Mouse (Mus musculus) adipocyte (in vitro differentiated cells): ENCODE results near the gene Atcay.
"Not testable (repeated sequence)": the region's sequence is repeated elsewhere in the genome, so short reads cannot be mapped to it uniquely, and the experiment has no call there.

Experiments used
- DNase-seq: peaks from one replicate; pipeline ENCODE4 v3.0.0-alpha.2; 2016; ENCODE audit warnings: low spot score

Gene Atcay

GRCm38 (mm10) chr10:81242021-81242420 lies 11.4 kb upstream of the Atcay start:
- no peak for DNase-seq

DNA sequence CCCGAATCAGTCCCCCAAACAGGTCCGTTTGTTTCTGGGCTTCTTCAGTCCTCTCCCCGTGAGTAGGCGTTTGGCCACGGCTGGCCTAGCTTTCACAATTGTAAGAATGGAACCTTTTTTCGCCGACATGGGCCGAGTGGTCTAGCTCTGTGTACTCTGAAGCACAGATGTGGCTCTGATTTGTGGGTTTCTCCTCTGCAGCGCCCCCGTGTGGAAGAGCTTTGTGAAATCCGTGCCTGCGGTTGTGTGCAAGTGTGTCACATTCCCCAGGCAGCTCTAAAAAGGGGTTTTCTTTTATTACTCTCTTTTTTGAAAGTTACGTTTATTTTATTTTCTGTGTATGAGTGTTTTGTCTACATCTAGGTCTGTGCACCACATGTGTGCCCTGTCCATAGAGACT lies 10.2 kb upstream of the Atcay start:
- peak; percentile 40 for DNase-seq

- DNase-seq: no peak
These were observed 8.0 kb upstream of the Atcay start for GRCm38 (mm10) chr10:81238618-81239017.

DNA sequence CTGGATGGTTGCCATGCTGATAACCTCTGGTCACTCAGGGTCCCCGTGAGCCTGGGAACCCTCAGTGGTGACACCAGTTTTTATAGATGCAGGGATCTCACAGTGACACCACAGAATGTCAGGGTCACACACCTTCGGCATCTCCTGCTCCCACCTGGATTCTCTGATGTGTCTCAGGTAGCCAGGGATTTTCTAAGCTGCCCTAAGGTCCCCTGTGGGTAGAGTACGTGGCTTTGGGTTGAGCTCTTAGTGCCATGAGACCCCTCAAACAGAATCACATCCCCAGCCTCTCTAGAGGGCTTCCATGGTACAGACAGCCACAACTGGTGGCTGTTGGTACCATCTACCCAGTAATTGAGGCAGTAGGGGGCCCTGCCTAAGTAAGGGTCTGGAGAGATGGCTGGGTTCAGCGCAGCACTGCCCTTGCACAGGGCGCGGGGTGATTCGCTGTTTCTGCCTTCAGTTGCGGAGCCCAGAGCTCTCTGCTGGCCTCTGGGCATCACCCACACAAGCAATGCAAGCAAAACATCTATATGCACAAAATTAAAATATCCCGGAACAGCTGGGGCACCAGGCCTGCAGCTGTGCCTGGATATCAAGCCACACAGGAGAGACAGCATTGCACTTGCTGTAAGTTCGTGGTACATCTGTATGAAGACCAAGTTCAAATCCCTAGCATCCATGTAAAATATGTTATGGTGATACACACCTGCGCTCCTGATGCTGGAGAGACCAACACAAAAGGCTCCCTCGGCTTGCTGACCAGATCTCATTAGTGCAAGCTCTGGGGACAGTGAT lies 6.0 kb upstream of the Atcay start:
- DNase-seq: no peak

DNA sequence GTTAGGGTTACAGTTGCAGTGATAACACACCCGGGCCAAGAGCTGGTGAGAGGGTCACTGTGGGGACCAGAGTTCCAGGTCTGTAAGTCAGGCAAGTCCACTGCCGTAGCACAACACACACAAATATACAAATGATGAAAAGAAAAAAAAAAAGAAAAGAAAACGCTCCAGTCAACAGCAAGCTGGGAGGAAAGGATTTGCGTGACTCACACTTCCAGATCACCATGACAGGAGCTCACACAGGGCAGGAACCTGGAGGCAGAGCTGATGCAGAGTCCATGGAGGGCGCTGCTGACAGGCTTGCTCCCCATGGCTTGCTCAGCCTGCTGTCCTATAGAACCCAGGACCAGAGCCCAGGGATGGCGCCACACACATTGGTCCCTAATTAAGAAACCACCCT lies 3.6 kb upstream of the Atcay start:
- DNase-seq: no peak

DNA sequence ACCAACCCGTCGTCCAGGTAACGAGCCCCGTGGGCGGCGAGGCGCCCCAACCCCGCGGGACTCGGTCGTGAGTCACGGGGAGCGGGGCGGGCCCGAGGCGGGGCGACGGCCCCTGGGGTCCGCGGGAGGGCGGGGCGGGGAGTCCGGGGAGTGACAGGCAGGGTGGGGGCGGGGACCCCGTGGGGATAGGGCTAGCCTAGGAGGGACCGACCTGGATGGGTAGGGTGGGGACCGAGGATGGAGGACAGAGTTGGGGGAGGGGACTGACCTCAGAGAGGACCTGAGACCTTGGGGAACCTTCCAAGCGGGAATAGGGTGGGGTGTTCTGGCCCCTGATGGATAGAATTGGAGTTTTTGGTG lies 2.6 kb upstream of the Atcay start:
- DNase-seq: no peak

GRCm38 (mm10) chr10:81232580-81233225 lies 2.1 kb upstream of the Atcay start, which contains the start of gene Zfr2:
TSS of gene Zfr2 (plus strand) at chr10:81233155.
- DNase-seq: peak; percentile 60

DNA sequence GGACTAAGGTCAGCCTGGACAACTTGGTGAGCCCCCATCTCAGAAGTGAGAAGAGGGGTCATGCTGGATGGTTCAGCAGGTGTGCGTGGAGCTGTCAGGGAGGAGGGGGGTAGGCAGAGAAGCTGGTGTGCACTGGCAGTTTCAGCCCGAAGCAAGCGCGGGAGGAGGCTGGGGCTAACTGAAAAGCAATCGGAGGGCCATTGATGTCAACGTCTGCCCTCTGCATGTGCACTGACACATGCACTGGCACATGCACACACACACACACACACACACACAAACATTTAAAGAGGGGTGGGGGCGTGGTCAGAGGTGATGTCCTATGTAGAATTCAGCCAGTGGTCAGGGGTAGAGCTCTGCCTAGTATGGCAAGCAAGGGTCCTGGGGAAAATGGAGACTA lies 803 bp upstream of the Atcay start:
- DNase-seq: no peak

GRCm38 (mm10) chr10:81229735-81230437 lies 747 bp downstream of the Atcay start:
- DNase-seq: no peak

GRCm38 (mm10) chr10:81223731-81224130 lies 6.9 kb downstream of the Atcay start:
- DNase-seq: not testable (repeated sequence)

DNA sequence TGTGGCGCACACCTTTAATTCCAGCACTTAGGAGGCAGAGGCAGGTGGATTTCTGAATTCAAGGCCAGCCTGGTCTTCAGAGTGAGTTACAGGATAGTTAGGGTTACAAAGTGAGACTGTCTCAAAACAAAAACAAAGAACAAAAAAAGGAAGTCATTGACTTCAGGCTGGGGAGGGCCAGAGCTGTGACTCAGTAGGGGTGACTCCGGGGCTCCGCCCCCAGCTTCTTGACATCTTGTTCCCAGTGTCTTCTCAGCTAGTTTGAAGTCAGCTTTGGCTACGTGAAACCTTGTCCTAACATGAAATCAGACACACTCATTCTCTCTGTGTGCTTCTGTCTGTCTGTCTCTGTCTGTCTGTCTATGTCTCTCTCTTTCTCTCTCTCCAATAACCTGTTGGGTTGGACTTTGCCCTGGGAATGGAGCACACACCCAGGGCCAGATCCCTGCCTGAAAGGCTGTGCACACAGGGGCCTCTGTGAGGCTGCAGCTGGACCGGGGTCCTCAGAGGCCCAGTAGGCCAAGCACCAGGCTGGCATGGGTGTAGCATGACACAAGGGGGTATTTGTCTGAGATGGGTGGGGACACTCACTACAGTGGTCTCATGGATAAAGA lies 9.1 kb downstream of the Atcay start:
- DNase-seq: no peak

DNA sequence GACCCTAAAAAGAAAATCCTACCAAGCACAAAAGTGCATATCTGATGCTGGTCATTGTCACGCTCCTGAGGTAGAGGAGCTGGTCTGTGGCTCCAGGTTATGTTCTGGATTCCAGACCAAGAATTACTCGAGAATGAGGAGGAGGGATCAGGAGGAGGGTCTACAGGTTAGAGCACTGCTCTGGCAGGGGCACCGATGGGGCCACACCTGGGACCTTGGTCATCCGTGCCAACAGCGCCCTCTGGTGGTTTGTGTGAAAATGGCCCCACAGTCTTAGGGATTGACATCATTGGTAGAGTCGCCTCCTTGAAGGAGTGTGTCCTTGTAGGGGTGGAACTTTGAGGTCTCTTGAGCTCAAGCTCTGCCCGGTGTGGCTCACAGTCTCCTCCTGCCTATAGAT lies 12.7 kb downstream of the Atcay start:
- peak; percentile 34 for DNase-seq

DNA sequence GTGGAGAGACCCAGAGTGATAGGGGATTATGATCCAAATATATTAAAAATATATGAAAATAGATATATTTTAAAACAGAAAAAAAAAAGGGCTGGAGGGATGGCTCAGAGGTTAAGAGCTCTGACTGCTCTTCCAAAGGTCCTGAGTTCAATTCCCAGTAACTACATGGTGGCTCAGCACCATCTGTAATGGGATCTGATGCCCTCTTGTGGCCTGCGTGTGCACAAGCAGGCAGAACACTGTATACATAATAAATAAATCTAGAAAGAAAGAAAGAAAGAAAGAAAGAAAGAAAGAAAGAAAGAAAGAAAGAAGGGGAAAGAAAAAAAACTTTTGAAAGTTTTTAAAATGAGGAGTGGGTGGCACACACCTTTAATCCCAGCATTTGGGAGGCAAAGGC lies 13.4 kb downstream of the Atcay start:
- DNase-seq: peak; percentile 30

DNA sequence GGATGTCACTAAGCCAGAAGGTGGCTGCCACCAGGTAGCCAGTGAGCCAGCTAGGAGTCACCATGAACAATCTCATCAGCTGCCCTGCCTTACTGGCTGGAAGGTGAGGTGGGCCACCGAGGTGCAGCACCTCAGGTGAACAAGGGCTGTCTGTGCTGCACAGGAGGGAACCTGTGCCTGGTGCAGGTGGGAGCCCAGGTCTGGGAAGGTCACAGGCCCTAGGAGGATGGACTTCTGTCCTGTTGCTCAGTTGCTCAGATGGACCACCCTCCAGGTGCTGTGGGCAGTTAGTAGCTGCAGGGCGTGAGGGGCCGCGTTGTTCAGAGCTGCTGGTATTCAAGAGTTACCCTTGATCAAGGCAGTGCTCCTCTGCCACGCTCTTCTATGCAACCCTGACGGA lies 13.8 kb downstream of the Atcay start:
- no peak for DNase-seq

DNA sequence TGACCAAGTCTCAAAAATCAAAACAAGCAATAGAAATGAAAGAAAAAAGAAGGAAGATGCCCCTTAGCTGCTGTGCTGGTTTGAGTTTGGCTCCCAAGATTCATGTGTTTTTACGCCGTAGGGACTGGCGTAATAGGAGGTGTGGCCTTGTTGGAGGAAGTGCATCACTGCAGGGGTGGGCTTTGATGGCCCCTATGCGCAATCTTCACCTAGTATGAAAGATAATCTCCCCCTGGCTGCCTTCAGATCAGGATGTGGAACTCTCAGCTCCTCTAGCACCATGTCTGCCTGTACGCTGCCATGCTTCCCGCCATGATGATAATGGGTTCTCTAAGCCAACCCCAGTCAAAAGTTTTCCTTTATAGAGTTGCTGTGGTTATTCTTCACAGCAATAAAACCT lies 14.4 kb downstream of the Atcay start:
- no peak for DNase-seq

DNA sequence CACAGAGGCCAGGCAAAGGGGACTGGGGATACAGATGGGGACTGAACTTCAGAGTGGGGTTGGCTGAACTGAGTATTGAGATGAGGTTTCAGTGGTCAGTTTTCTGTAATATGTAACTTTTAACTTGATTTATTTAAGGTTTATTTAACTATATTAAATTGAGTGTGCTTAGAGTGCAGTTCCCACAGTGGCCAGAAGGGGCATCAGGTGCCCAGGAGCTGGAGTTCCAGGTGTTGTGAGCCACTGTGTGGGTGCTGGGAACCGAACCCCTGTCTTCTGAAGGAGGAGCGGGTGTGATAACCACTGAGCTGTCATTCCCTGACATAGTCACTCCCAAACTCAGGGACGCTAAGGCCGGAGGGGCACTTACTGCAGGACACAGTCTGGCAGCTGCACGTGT lies 20.5 kb downstream of the Atcay start:
- DNase-seq: no peak

DNA sequence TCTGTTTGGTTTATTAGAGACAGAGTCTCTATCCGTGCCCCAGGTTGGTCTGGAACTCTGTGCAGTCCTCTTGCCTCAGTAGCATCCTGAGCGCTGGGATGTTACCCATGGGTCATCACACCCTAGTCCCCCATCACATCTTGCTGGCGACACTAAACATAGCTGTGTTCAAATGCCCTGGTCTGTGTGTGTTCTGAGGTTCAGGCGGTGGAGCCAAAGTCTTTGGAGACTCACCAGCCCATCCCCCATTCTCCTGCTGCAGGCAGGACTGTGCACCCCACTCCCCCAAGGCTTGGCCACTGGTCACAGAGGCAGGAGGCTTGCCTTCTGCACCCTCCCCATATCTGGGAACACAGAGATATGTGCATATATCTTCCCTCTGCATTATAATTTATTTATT lies 26.5 kb downstream of the Atcay start:
- no peak for DNase-seq

DNA sequence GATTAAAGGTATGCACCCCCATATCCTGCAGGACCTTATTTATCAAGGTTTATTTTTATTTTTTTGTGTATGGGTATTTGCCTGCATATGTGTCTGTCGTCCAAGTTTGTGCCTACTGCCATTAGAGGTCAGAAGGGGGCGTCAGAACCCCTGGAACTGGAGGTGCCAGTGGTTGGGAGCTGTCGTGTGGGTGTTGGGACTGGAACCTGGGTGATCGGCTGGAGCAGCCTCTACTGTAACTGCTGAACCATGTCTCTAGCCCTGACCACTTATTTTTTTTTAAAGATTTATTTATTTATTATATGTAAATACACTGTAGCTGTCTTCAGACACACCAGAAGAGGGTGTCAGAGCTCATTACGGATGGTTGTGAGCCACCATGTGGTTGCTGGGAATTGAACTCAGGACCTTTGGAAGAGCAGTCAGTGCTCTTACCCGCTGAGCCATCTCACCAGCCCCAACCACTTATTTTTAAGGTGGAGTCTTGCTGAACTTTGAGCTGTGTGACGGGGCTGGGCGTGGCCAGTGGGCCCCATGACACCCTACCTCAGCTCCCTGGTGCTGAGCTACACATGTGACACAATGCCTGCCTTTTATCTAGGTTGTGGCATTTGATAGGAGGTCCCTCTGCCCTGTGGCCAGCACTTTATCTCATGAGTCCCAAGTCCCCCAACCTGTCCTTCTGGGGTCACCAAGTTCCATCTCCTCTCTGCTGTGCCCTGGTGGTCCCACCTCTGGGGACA lies 27.5 kb downstream of the Atcay start:
- no peak for DNase-seq

- DNase-seq: no peak
These were observed 28.6 kb downstream of the Atcay start, which contains the start of gene Nmrk2 for GRCm38 (mm10) chr10:81201807-81202758. TSS of gene Nmrk2 (minus strand) at chr10:81202051.

GRCm38 (mm10) chr10:81200605-81201287 lies 29.9 kb downstream of the Atcay start:
- no peak for DNase-seq
